Mouse (Mus musculus) intestine, embryonic 16.5 days (tissue): ENCODE measurements around the gene Mtss1l. TPM values are rescaled to one million over a fixed set of nuclear protein-coding genes. Genes with fewer than 3 reads are reported as not detected.

Experiments
- ATAC-seq: fragments of 200-750 bp; cut with Nextera tagmentation; 2 replicates; pipeline ENCODE4 v1.8.0; 2017; ENCODE audit warnings: moderate TSS enrichment, moderate library complexity
- H3K27ac ChIP-seq: fragments of 300-500 bp; sonication (generic); 2 replicates; pipeline ENCODE4 v1.5.1; 2014; ENCODE audit warnings: mild to moderate bottlenecking, low read length
- H3K27me3 ChIP-seq: fragments of 300-500 bp; sonication (generic); replicated peaks from 2 replicates; pipeline ENCODE4 v1.6.1; 2014; ENCODE audit warnings: low read length, control low read depth, mixed read lengths; ENCODE audit not compliant: control insufficient read depth, insufficient read depth
- H3K36me3 ChIP-seq: fragments of 300-500 bp; sonication (generic); 2 replicates; pipeline ENCODE4 v1.6.1; 2014; ENCODE audit warnings: low read length, control low read depth; ENCODE audit not compliant: control insufficient read depth, insufficient read depth
- H3K4me1 ChIP-seq: fragments of 300-500 bp; sonication (generic); 2 replicates; pipeline ENCODE4 v1.6.1; 2014; ENCODE audit warnings: low read length, control low read depth, mixed read lengths; ENCODE audit not compliant: control insufficient read depth, insufficient read depth
- H3K4me2 ChIP-seq: fragments of 300-500 bp; sonication (generic); 2 replicates; pipeline ENCODE4 v1.6.1; 2014; ENCODE audit warnings: low read depth, low read length, control low read depth
- H3K4me3 ChIP-seq: fragments of 300-500 bp; sonication (generic); 2 replicates; pipeline ENCODE4 v1.5.1; 2014; ENCODE audit warnings: mild to moderate bottlenecking, low read length
- H3K9ac ChIP-seq: fragments of 300-500 bp; sonication (generic); 2 replicates; pipeline ENCODE4 v1.6.1; 2014; ENCODE audit warnings: low read depth, low read length
- H3K9me3 ChIP-seq: fragments of 300-500 bp; sonication (generic); 2 replicates; pipeline ENCODE4 v1.6.1; 2016; ENCODE audit warnings: low read length, control low read depth; ENCODE audit not compliant: control insufficient read depth
- WGBS: fragments of 180-500 bp; shearing (Covaris S2); extraction: QIAGEN DNeasy Blood & Tissue Kit; methylation state at CpG from one replicate; pipeline ENCODE4 v1.1.7; 2014; 5-methylcytosine and 5-hydroxymethylcytosine counted together
- polyA plus RNA-seq: library from polyadenylated mRNA; unstranded; fragments of >200 nt; fragmentation: Nextera tagmentation; extraction: Ambion mirVana; gene quantifications from 2 replicates; pipeline ENCODE4 v1.2.1, GENCODE M21; 2015

Mtss1l gene
- polyA plus RNA-seq, 1 experiment from 2014 or later, result 4.0 TPM

- Histone ChIP-seq H3K27me3 (no peaks in the 10 kb centered on the region), H3K4me3 (no peak overlapping the region), H3K27ac (no peak overlapping the region), H3K9me3 (no peaks in the 10 kb centered on the region), H3K4me2 (no peak overlapping the region), H3K9ac (no peak overlapping the region), H3K36me3 (no peaks in the 10 kb centered on the region), H3K4me1 (no peaks in the 10 kb centered on the region)
- no peak for ATAC-seq
- 72% methylated on average over 9 of the region's 9 CpGs for WGBS
These were observed 25.4 kb downstream of the Mtss1l start for GRCm38 (mm10) chr8:110746661-110747060.

DNA sequence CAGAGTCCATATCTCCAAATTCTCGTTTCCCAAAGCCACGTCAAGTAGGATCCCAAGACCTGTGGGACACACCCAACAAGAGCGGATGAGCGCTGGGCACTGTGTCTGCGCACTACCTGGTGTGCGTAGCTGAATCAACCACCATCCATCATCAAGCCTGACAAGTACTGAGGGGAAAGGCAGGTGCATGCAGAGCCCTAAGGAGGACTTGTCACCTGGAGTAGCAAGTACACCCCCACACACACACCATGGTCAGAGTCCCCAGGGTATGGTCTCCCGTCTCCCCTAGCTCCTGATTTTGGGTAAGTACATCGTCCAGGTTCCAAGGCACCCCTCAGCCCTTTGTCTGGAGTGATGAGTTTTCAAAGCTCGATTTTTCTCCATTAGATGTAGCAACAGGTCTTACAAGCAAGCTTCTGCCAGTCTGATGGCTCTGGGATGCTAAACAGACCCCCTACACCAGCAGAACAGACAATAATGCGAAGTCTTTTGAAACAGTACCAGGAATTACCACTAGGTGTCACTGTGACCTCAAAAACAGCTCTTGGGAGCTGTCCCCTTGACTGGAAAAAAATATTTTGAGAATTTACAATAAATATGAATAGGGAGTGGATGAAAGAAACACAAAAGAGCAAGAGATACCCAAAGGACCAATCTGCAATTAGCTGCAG is 28.4 kb downstream of the Mtss1l start:
- Histone ChIP-seq H3K9ac (no peak overlapping the region), H3K27me3 (no peaks in the 10 kb centered on the region), H3K36me3 (no peaks in the 10 kb centered on the region), H3K4me1 (no peaks in the 10 kb centered on the region), H3K4me2 (no peak overlapping the region), H3K27ac (no peak overlapping the region), H3K9me3 (no peaks in the 10 kb centered on the region), H3K4me3 (no peak overlapping the region)
- ATAC-seq, result peak; percentile 43; the same call in 1 of the 2 replicates
- 53% methylated on average over 10 of the region's 10 CpGs for WGBS

DNA sequence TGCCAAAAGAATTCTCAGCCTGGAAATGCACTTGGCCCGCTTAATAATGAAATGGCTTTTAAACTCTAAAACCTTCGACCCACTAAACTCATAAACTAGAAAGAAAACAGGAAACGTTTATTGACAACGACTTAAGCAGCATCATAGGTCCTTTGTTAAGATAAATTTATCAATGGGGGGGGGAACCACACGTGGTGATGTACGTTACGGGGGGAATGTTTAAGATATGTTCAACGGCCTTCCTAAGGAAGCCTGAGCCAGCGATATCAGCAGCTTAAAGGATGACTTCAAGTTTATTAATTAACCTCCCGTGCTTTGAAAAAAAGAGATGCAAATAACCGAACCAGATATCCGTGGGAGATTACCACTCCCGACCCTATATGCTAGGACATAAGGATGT is 29.0 kb downstream of the Mtss1l start:
- no peaks in the 10 kb centered on the region for H3K27me3 ChIP-seq
- H3K9me3 ChIP-seq, result no peaks in the 10 kb centered on the region
- H3K4me2 ChIP-seq, result no peak overlapping the region
- H3K27ac ChIP-seq, result no peak overlapping the region
- 29% methylated on average over 13 of the region's 13 CpGs for WGBS
- H3K36me3 ChIP-seq, result no peaks in the 10 kb centered on the region
- 0 out of 2 replicates have a peak, but pooled peaks cover 3% of the 10 kb centered on the region for H3K4me1 ChIP-seq
- H3K4me3 ChIP-seq, result no peak overlapping the region
- no peak for ATAC-seq
- H3K9ac ChIP-seq, result no peak overlapping the region

DNA sequence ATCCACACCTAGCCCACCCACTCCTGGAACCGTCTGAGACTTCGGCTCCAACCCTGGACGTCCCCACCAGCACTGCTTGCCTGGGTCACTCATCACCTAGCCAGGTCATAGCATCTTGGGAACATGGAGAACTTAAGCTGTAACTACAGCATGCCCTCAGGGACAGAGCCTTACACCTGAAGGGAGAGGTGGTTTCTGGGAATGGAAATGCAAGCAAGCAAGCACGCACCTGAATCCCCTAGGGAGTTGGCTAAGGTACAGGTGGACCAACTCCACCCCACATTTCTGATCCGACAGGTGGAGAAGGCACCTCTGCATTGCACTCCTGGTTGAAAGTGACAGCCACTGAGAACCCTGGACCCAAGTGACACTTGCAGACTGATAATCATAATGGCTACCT is 30.2 kb downstream of the Mtss1l start:
- Histone ChIP-seq H3K4me2 (no peak overlapping the region), H3K9me3 (no peaks in the 10 kb centered on the region), H3K4me1 (0 out of 2 replicates have a peak, but pooled peaks cover 3% of the 10 kb centered on the region), H3K27me3 (no peaks in the 10 kb centered on the region), H3K36me3 (no peaks in the 10 kb centered on the region), H3K27ac (no peak overlapping the region), H3K4me3 (no peak overlapping the region), H3K9ac (no peak overlapping the region)
- WGBS, result 80% methylated on average over 5 of the region's 5 CpGs
- ATAC-seq, result no peak

GRCm38 (mm10) chr8:110754713-110755112 is 33.4 kb downstream of the Mtss1l start:
- Histone ChIP-seq H3K4me1 (0 out of 2 replicates have a peak, but pooled peaks cover 3% of the 10 kb centered on the region), H3K9ac (no peak overlapping the region), H3K27ac (no peak overlapping the region), H3K9me3 (no peaks in the 10 kb centered on the region), H3K27me3 (no peaks in the 10 kb centered on the region), H3K4me3 (no peak overlapping the region), H3K36me3 (no peaks in the 10 kb centered on the region), H3K4me2 (no peak overlapping the region)
- peak; percentile 80 for ATAC-seq
- 47% methylated on average over 4 of the region's 4 CpGs for WGBS

DNA sequence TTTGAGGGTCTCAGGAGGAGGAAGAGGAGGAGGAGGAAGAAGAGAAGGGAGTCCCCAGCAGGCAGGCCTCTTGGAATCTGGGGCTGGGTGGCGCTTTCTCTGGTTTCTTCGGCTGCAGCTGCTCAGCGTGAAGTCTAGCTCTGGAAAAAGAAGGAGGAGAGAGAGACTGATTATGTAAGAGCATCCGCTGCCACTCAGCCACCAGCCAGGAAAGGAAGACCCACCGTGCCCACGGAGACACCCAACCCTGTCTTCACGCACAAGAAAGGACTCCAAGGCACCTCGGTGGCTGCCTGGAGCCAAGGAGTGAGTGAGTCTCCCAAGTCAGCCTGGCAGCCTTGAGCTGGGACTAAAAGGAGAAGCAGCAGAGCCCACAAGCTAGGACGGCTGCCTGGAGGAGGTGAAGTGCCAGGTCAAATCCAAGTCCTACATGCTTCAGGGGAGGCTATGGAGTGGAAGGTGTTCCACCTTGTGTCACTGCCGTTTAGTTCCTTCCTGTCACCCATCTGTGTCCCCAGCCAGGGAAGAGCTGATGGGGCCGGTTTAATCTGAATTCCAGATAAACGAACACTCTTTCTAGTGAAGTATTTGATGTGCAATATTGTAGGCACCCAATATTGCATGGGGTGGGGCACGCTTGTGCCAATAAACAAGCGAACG is 34.4 kb downstream of the Mtss1l start:
- Histone ChIP-seq H3K9me3 (no peaks in the 10 kb centered on the region), H3K9ac (no peak overlapping the region), H3K4me2 (no peak overlapping the region), H3K27ac (no peak overlapping the region), H3K4me3 (no peak overlapping the region), H3K36me3 (no peaks in the 10 kb centered on the region), H3K4me1 (0 out of 2 replicates have a peak, but pooled peaks cover 5% of the 10 kb centered on the region), H3K27me3 (no peaks in the 10 kb centered on the region)
- 60% methylated on average over 15 of the region's 15 CpGs for WGBS
- ATAC-seq, result no peak

GRCm38 (mm10) chr8:110756196-110756595 is 34.9 kb downstream of the Mtss1l start:
- H3K27ac ChIP-seq, result no peak overlapping the region
- no peaks in the 10 kb centered on the region for H3K9me3 ChIP-seq
- H3K4me3 ChIP-seq, result no peak overlapping the region
- peaks cover 11% of the 10 kb centered on the region for H3K4me1 ChIP-seq
- H3K4me2 ChIP-seq, result no peak overlapping the region
- no peaks in the 10 kb centered on the region for H3K27me3 ChIP-seq
- H3K9ac ChIP-seq, result no peak overlapping the region
- no peaks in the 10 kb centered on the region for H3K36me3 ChIP-seq
- no peak for ATAC-seq
- WGBS, result 86% methylated on average over 5 of the region's 5 CpGs

DNA sequence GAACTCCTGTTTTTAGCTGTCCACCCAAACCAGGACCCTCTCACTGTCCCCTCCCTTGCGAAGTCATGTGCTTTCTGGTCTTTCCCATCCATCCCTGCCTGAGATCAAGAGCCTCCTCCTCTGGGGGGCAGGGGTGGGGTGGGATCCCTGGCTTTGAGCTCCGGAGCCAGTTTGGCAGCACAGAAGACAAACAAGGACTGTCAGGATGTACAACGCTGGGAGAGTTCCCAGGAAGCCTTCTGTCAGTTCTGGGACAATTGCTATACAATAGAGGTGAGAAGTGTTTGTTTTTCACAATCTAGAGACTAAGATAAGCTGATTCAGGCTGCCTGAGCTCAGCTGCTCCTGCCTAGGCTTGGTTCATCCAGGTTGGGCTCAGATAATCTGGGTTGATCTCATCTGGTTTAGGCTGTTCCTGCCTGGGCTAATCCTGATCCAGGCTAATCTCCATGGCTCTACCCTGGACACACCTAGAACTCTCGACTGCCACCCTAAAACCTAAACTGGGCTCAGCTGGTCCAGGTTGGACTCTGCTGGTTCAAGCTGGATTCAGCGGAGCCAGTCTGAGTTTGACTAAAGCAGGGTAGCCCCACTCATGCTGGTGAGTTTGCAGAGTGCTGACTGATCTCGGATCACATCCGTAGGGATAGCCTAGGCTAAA is 39.1 kb downstream of the Mtss1l start:
- ATAC-seq, result no peak
- 53% methylated on average over 7 of the region's 7 CpGs for whole genome bisulfite sequencing
- Histone ChIP-seq H3K9ac (no peak overlapping the region), H3K9me3 (no peaks in the 10 kb centered on the region), H3K36me3 (no peaks in the 10 kb centered on the region), H3K4me3 (no peak overlapping the region), H3K4me2 (no peak overlapping the region), H3K27me3 (no peaks in the 10 kb centered on the region), H3K4me1 (peaks cover 10% of the 10 kb centered on the region), H3K27ac (peak overlapping the region; percentile 31; the same call in 1 of the 2 replicates)

GRCm38 (mm10) chr8:110761185-110761584 is 39.9 kb downstream of the Mtss1l start:
- Histone ChIP-seq H3K27ac (no peak overlapping the region), H3K9ac (no peak overlapping the region), H3K4me3 (no peak overlapping the region), H3K27me3 (no peaks in the 10 kb centered on the region), H3K4me2 (no peak overlapping the region), H3K4me1 (peaks cover 10% of the 10 kb centered on the region), H3K9me3 (no peaks in the 10 kb centered on the region), H3K36me3 (no peaks in the 10 kb centered on the region)
- peak; percentile 53 for ATAC-seq
- WGBS, result 43% methylated on average over 5 of the region's 5 CpGs
